ENCODE assay signal across 12 mouse cellular contexts in the genomic region with DNA sequence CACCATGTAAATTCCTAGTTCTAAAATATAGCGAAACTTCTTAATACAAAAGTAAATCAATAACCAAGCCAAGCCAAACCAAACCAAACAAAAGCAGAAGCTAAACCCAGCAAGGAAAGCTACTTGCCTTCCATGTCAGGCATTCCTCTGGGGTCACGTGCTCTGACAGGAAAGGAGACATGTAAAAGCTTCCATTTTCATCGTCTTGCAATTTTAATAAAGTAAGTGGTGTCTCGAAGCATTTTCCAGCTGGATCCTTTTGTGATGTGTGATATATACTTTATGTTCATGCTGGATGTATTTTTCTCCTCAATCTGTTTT.
DNase-seq lines count a peak whose midpoint lies in the region; ATAC-seq lines count a peak whose summit lies in the region.
"Had no signal": no experiment of that assay in that cellular context is flagged by ENCODE, and none has a peak within 500 bp of the region (broad histone marks: within the 10 kb centered on the region; RNA-seq: fewer than 3 reads in every experiment).

No protein-coding gene starts in this region.

- H3K4me3 ChIP-seq in heart, embryonic 11.5 days (ENCODE audit: low read depth, low read length) = no peak overlapping the region
- no peak overlapping the region for H3K4me3 ChIP-seq in lung, embryonic 15.5 days
- no peak overlapping the region for H3K4me3 ChIP-seq in limb, embryonic 10.5 days
- H3K4me3 ChIP-seq in stomach, embryonic 16.5 days (replicated peaks; ENCODE audit: low read length) = no peak overlapping the region
- no peak overlapping the region for H3K4me3 ChIP-seq in hindbrain, embryonic 13.5 days
- H3K4me3 ChIP-seq: forebrain, embryonic 10.5 days; limb, embryonic 12.5 days; midbrain, embryonic 12.5 days had no signal

- no peak for DNase-seq in heart, adult 8-10 months (ENCODE audit: low spot score)
- DNase-seq in lung, postnatal 10 days = no peak
- no peak for DNase-seq in limb, embryonic 10.5 days (ENCODE audit: low spot score)
- no peak for DNase-seq in adrenal gland, postnatal 14 days

- H3K36me3 ChIP-seq in heart, embryonic 11.5 days (ENCODE audit: control insufficient read depth, insufficient read depth, low read length) = no peaks in the 10 kb centered on the region
- no peaks in the 10 kb centered on the region for H3K36me3 ChIP-seq in lung, embryonic 15.5 days
- H3K36me3 ChIP-seq in limb, embryonic 10.5 days = no peaks in the 10 kb centered on the region
- no peaks in the 10 kb centered on the region for H3K36me3 ChIP-seq in stomach, embryonic 16.5 days (ENCODE audit: control insufficient read depth, insufficient read depth, low read length)
- no peaks in the 10 kb centered on the region for H3K36me3 ChIP-seq in hindbrain, embryonic 13.5 days
- H3K36me3 ChIP-seq: forebrain, embryonic 10.5 days; limb, embryonic 12.5 days; midbrain, embryonic 12.5 days had no signal

- no peaks in the 10 kb centered on the region for H3K9me3 ChIP-seq in heart, embryonic 11.5 days (replicated peaks; ENCODE audit: control insufficient read depth, low read length)
- H3K9me3 ChIP-seq in lung, embryonic 15.5 days = no peaks in the 10 kb centered on the region
- H3K9me3 ChIP-seq in limb, embryonic 10.5 days (replicated peaks) = no peaks in the 10 kb centered on the region
- no peaks in the 10 kb centered on the region for H3K9me3 ChIP-seq in stomach, embryonic 16.5 days (replicated peaks; ENCODE audit: control insufficient read depth, low read length)
- no peaks in the 10 kb centered on the region for H3K9me3 ChIP-seq in hindbrain, embryonic 13.5 days
- H3K9me3 ChIP-seq: forebrain, embryonic 10.5 days; limb, embryonic 12.5 days; midbrain, embryonic 12.5 days had no signal

- H3K9ac ChIP-seq in heart, embryonic 11.5 days (ENCODE audit: low read depth, low read length) = peak overlapping the region; percentile 30; the same call in 1 of the 2 replicates
- no peak overlapping the region for H3K9ac ChIP-seq in lung, embryonic 15.5 days
- peak overlapping the region; percentile 18; the same call in 1 of the 2 replicates for H3K9ac ChIP-seq in stomach, embryonic 16.5 days (ENCODE audit: low read length)
- H3K9ac ChIP-seq in hindbrain, embryonic 13.5 days = no peak overlapping the region
- H3K9ac ChIP-seq: limb, embryonic 12.5 days; midbrain, embryonic 12.5 days had no signal

- H3K4me2 ChIP-seq in heart, embryonic 11.5 days = peak overlapping the region; percentile 40; the same call in 1 of the 2 replicates
- H3K4me2 ChIP-seq in lung, embryonic 15.5 days = peak overlapping the region; percentile 37
- peak overlapping the region; percentile 20 for H3K4me2 ChIP-seq in stomach, embryonic 16.5 days (ENCODE audit: low read depth, low read length)
- H3K4me2 ChIP-seq in hindbrain, embryonic 13.5 days = no peak overlapping the region
- H3K4me2 ChIP-seq: limb, embryonic 12.5 days; midbrain, embryonic 12.5 days had no signal

- H3K27me3 ChIP-seq in heart, embryonic 11.5 days (ENCODE audit: control insufficient read depth, insufficient read depth, low read length) = no peaks in the 10 kb centered on the region
- H3K27me3 ChIP-seq in lung, embryonic 15.5 days = no peaks in the 10 kb centered on the region
- no peaks in the 10 kb centered on the region for H3K27me3 ChIP-seq in limb, embryonic 10.5 days (ENCODE audit: low read depth, poor library complexity, severe bottlenecking)
- no peaks in the 10 kb centered on the region for H3K27me3 ChIP-seq in stomach, embryonic 16.5 days (ENCODE audit: control insufficient read depth, insufficient read depth, low read length)
- no peaks in the 10 kb centered on the region for H3K27me3 ChIP-seq in hindbrain, embryonic 13.5 days
- H3K27me3 ChIP-seq: limb, embryonic 12.5 days; midbrain, embryonic 12.5 days had no signal

- H3K4me1 ChIP-seq in heart, embryonic 11.5 days (ENCODE audit: control insufficient read depth, insufficient read depth, low read length) = no peaks in the 10 kb centered on the region
- peaks cover 13% of the 10 kb centered on the region for H3K4me1 ChIP-seq in lung, embryonic 15.5 days
- peaks cover 5% of the 10 kb centered on the region; the same call in 1 of the 2 replicates for H3K4me1 ChIP-seq in limb, embryonic 10.5 days
- H3K4me1 ChIP-seq in stomach, embryonic 16.5 days (ENCODE audit: control insufficient read depth, insufficient read depth, low read length) = peaks cover 6% of the 10 kb centered on the region; the same call in 1 of the 2 replicates
- no peaks in the 10 kb centered on the region for H3K4me1 ChIP-seq in hindbrain, embryonic 13.5 days (replicated peaks)
- H3K4me1 ChIP-seq: forebrain, embryonic 10.5 days; limb, embryonic 12.5 days; midbrain, embryonic 12.5 days had no signal

- H3K27ac ChIP-seq in heart, embryonic 11.5 days (ENCODE audit: low read depth, low read length) = peak overlapping the region; percentile 83
- H3K27ac ChIP-seq in lung, embryonic 15.5 days = peak overlapping the region; percentile 68
- peak overlapping the region; percentile 30; the same call in 1 of the 2 replicates for H3K27ac ChIP-seq in limb, embryonic 10.5 days
- peak overlapping the region; percentile 62 for H3K27ac ChIP-seq in stomach, embryonic 16.5 days (ENCODE audit: low read length)
- H3K27ac ChIP-seq in hindbrain, embryonic 13.5 days = no peak overlapping the region
- H3K27ac ChIP-seq: forebrain, embryonic 10.5 days; limb, embryonic 12.5 days; midbrain, embryonic 12.5 days had no signal

- 56% methylated on average over 4 of the region's 4 CpGs for WGBS in heart, embryonic 11.5 days (ENCODE audit: insufficient replicate concordance)
- 25% methylated on average over 4 of the region's 4 CpGs for WGBS in lung, embryonic 15.5 days
- 89% methylated on average over 4 of the region's 4 CpGs for WGBS in limb, embryonic 10.5 days
- 33% methylated on average over 4 of the region's 4 CpGs for WGBS in stomach, embryonic 16.5 days
- WGBS in hindbrain, embryonic 13.5 days = 76% methylated on average over 4 of the region's 4 CpGs

- ATAC-seq in heart, embryonic 11.5 days (replicated peaks; ENCODE audit: insufficient number of reproducible peaks, low FRiP score, low TSS enrichment) = no peak
- no peak; the same call in 1 of the 2 replicates for ATAC-seq in lung, embryonic 15.5 days (ENCODE audit: borderline replicate concordance, extremely low read depth, low FRiP score, low TSS enrichment)
- no peak for ATAC-seq in stomach, embryonic 16.5 days (ENCODE audit: insufficient read depth, low FRiP score)
- no peak for ATAC-seq in hindbrain, embryonic 13.5 days (ENCODE audit: low FRiP score)
- ATAC-seq: inflammation-experienced regulatory T-cells, adult 6 months had no signal

Comparison
In these comparisons a context has a peak if more than half of its experiments do, and no peak if none do; other contexts are left out.
1. H3K9ac ChIP-seq: peak in heart, embryonic 11.5 days (single experiment) and stomach, embryonic 16.5 days (single experiment); none in lung, embryonic 15.5 days (single experiment) and hindbrain, embryonic 13.5 days (single experiment).